Mouse (Mus musculus): ENCODE results near the gene Eef1e1.
"Not testable (repeated sequence)": the region's sequence is repeated elsewhere in the genome, so short reads cannot be mapped to it uniquely, and the experiment has no call there.

Gene Eef1e1

DNA sequence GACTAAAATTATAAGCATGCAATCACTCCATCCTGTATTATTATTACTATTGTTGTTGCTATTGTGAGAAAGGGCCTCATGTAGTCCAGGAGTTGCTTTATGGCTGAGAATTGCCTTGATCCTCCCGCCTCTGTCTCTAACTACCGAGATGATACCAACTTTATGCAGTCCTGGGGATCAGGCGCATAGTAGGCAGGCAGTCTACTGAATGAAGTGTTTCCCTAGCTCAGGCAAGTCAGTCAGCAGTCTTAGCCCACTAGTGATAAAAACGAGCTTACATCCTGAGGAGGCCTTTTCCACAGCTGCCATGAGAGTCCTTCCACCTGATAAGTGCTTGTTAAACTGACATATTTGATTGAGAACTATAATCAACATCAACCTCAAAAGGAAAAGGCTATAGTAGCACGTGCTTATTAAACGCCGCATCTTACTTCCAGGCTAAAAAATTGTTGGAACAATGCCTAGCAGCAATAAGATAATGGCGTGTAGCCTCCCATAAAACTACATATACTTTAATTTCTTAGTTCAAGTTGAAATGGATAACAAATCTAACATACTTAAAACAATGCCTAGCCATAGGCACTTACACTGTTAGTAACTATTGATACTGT is 34.5 kb downstream of the Eef1e1 start:
- no peak for DNase-seq

DNA sequence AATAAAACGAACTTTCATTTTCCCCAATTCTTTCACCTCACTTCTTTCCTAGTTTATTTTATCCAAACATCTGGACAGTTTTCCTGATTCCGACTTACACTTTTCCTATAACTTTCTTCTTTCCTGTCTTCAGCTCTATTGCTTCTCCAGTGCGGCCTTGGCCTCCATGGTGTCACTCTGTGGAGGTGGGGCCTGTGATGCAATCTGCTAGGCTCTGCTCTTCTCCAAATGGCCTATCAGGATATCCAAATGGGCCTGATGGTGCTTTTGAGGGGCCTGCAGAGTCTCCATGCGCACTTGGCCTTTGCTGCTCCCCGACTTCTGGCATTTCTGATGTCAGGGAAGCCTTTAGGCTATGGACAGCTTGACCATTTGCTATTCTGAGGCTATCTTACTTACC is 35.6 kb downstream of the Eef1e1 start:
- no peak for DNase-seq

DNA sequence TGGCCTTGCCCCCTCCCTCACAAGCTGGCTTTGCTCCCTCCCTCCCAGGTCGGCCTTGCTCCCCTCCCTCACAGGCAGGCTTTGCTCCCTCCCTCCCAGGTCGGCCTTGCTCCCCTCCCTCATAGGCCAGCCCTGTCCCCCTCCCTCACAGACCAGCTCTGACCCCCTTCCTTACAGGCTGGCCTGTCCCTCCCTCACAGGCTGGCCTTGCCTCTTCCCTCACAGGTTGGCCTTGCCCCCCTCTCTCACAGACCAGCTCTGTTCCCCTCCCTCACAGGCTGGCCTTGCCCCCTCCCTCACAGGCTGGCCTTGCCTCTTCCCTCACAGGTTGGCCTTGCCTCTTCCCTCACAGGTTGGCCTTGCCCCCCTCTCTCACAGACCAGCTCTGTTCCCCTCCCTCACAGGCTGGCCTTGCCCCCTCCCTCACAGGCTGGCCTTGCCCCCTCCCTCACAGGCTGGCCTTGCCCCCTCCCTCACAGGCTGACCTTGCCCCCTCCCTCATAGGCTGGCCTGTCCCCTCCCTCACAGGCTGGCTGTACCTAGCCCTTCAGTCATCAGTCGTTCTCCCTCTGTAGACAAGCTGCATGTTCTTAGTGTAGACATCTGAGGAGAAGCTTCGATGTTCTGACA is 40.7 kb downstream of the Eef1e1 start:
- not testable (repeated sequence) for DNase-seq

DNA sequence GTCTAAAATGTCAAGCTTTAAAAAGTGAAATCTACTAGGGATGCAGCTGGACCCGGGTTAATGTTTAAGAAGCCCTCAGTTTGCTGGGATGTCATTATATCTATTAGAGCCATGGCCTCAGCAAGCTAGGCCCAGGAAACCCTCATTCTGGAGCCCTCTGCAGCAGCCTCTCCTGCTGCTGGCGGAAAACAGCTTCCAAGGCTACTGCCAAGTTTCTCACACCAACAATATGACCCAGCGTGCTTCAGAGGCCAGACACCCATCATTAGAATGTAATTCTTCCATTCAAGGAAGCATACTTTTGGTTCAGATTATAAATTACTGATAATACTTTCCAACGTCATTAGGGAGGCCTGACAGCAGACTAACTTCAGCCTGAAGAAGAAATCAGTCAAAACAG is 42.0 kb downstream of the Eef1e1 start:
- DNase-seq, result peak in 1 of 2 experiments; percentile 38

DNA sequence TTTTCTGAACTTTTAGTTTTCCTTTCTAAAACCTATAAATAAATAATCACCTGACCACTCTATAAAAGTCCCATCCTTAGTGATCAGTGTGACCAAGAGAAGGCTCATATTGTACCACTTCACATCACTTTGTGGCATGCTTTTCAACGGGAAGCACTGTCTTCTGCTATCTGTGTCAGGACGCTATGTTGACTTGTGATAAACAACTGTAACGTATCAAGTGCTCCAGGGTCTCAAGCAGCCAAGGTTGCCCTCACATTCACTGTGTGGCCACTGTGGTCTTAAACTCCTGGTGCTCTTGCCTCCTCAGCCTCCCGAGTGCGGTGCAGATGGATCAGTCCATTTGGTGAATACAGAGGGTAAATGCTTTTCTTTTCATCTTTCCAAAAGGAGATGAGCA is 43.2 kb downstream of the Eef1e1 start:
- no peak for DNase-seq

DNA sequence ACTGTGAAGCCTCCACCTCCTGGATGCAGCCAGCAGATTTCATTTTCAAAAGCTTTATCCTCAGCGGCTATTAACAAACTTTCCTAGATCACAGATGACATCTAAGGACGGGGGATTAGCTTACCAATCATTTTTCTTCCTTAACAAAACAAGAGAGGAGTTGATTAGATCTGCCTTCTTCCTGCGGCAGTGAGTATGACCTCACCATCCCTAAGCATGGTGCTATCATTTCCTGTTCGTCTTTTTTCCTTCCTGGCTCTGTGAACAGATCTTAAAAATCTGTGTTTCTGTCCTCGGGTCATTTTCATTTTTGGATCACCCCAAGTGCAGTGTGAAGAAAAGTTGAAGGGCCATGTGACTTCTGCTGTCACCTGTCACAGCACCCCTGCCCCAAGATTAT is 44.6 kb downstream of the Eef1e1 start:
- no peak for DNase-seq

DNA sequence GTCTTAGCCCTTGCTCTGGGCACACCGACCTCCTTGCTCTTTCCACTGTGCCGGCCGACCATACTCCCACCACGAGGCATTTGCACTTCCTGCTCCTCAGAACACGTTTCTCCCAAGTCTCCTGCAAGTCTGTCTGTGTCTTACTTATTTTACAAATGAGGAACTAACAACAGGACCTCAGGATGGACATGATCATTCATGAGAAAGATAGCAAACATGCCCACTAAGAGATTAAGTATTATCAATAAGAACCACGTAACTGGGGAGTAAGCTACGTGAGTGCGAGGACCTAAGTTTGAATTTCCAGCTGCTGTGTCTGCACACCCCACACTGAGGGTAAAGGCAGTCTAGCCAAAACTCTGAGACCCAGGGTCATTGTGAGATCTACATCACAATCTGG is 45.3 kb downstream of the Eef1e1 start:
- no peak for DNase-seq

DNA sequence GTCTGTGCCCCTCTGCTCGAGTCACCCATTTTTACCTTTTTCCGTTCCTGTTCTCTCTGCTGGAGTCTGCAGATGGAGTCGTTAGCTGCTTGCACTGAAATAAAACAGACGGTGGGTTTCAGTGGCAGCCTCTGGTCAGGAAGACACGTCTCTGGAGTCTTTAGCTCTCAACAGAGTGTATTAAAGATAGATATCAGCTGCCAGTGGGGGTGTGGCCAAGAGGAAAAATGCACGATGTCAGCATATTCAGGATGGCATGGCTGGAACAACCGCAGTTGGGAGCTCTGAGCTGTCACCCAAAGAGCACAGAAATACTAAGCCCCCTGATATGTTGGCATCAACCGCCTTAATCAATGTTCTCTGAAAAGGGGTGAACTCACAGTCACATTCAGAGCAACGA is 46.2 kb downstream of the Eef1e1 start:
- DNase-seq, result no peak

DNA sequence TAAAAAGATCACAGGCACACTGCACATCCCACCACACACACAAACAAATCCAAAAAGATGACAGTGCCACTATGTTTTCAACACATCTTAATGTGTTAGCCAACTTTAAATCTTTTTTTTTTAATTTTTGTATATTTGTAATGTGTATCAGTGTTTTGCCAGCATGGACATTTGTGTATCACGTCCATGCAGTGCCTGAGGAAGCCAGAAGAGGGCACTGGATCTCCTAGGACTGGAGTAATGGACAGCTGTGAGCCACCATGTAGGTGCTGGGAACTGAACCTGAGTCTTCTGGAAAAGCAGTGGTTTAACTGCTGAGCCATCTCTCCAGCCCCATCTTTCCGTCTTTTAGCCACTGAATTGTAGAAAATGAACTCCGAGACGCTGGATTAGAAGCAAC is 46.7 kb downstream of the Eef1e1 start:
- peak in 1 of 2 experiments; percentile 17 for DNase-seq

DNA sequence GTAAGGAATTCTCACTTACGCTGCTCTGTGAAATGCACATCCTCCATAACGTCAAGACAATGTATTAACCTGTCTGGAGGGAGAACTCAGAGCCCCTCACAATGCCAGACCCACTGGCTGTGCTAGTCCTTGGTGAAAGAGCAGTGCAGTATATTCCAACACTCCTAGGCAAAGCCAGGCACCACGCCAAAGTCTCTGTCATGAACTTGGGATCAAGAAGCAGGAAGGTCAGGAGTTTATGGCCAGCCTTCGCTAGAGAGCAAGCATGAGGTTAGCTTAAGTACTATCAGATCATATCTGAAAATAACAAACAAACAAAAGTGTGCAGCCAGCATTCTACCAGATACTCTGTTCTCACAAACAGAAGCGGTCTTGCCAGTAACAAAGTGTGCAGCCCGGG is 48.5 kb downstream of the Eef1e1 start:
- DNase-seq, result peak; percentile 39 to 63

DNA sequence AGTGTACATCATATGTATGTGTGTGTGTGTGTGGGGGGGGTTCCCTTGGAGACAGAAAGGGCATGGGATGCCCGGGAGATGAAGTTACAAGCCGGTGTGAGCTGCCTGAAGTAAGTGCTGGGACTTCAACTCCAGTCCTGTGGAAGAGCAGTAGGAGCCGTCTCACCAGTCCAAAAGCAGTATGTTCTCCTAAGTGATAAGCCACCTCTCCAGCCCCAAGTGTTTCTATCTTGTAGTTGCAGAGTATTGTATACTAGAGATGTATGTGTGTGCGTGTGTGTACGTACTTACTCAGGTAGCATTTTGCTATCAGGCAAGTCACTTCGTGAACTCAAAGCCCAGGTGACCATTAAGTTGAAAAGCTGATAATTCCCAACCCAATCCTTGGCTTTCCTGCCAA is 51.7 kb downstream of the Eef1e1 start:
- DNase-seq, result no peak

DNA sequence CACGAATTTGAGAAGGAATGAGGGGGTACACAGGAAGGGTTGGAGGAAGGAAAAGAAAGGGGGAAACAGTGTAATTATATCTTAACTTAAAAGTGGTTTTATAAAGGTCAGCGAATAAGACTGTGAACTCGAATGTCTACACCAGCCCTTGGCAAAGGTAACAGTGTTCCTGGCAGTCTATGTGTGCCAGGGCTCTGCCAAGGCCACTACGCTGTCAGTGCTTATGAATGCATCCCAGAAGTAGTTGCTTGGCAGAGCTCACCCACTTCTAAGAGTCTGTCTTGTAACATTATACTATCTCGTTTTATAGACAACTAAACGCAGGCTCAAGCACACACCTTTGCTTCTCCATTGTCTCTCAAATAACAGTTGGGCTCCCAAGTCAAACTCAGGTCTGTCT is 53.5 kb downstream of the Eef1e1 start:
- DNase-seq, result no peak

DNA sequence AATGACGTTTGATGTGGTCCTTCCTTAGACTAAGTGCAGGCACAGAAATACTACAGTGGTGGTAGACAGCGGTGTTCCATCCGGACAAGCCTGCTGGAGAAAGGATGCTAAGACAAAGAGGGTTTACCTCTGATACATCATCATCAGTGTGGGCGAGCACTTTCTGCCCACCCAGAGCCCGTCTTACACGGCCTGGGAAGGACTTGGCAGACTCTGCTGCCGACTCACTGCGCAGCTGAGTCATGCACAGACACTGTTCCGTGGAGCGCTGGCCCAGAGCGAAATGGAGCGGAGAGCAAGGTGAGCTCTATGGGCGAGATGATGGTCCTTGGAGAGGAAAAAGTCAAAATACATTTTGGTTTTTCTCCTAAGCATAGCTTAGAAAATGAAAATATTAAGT is 55.9 kb downstream of the Eef1e1 start:
- DNase-seq, result no peak

DNA sequence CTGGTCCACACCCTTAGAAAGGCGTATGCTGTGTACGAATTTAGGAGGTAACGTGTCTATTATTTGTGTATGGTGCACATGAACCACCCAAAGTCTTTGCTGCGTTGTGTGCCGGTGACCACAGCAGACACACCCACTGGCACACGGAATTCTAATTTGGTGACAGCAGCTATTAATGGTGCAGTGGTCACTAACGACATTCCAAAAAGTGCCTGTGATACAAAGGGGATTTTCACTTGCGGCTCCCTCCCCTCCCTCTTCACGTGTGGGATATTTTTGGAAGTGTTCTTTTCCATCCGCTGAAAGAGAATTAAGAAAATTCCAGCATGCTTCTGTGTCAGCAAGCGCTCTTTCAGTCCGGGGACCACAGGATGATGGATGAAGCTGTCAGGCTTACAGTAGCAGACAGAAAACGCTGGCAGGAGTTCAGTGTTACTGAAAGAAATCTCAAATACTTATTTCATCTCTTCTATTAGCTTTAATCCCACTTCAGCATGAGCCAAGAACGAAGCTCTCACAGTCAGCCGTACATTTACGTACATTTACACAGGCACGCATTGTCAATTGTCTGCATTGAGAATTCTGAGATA is 56.5 kb downstream of the Eef1e1 start:
- DNase-seq, result peak in 1 of 2 experiments; percentile 17

DNA sequence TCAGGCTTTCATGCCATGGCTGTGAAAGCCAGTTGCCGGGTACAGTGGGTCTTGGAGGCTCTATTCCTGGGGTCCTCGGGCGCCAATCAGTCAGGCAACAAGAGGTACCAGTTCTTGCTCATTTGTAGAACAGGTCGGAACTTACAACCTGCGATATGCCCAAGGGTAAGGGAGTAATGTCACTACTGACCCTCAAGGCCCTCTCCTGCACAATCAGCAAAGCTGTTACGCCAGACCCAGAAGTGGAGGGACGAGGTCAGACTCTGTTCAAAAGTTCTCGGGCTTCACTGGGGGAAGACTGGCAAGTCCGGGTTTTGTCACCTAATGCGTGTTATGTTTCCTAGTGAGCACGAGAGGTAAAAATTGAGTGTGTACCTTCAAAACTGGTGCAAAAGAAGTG is 58.0 kb downstream of the Eef1e1 start:
- DNase-seq, result no peak

DNA sequence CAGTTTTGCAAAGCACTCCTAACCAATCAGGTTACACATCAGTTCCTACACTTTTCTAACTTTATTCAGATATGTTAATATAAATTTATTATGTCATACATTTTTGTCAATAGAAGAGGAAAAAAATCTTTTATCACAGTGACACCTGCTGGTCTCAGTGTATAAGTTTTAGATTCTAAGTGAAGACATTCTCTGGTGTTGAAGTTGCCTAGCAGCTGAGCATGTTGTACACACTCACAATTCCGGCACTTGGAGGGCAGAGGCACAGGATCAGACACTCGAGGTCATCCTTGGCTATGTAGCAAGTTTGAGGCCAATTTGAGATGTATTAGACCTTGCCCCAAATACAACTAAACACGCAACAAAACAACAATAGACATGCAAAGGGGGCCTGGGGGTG is 61.8 kb downstream of the Eef1e1 start:
- no peak for DNase-seq

DNA sequence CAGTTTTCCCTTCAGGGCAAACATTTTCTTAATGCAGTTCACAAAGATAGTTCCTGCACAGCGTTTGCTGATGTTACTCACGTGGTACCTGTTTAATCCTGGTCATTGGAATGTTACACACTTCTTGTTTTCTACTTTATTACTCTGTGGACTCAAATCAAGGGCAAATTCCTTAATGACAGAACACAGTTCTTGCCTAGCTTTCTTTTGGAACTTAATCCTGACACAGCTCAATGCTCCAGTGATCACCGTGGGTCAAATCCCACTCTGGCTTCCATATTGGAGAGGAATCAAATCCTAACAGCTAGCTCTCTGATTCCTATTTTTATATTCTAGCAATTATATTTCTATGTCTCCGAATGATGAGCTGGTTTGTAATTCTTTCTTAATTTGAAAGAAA is 62.4 kb downstream of the Eef1e1 start:
- peak in 1 of 2 experiments; percentile 9 for DNase-seq

All from kidney, postnatal 4 days (tissue).